In genomic region chr19:14505885-14506548, GRCm38 (mm10) we compare ENCODE assay signal across 11 mouse cellular contexts.
DNase-seq lines count a peak whose midpoint lies in the region; ATAC-seq and TF ChIP-seq lines count a peak whose summit lies in the region.
"Had no signal": no experiment of that assay in that cellular context is flagged by ENCODE, and none has a peak within 500 bp of the region (broad histone marks: within the 10 kb centered on the region; RNA-seq: fewer than 3 reads in every experiment).

No protein-coding gene starts in this region.

- WGBS in heart, adult 2 months = 95% methylated on average over 2 of the region's 2 CpGs
- 85% methylated on average over 2 of the region's 2 CpGs for WGBS in heart, embryonic 12.5 days
- 66% methylated on average over 2 of the region's 2 CpGs for WGBS in hindbrain, embryonic 13.5 days
- 30% methylated on average over 2 of the region's 2 CpGs for WGBS in midbrain, embryonic 13.5 days

- TF ChIP-seq POLR2A in heart, adult 2 months (IDR thresholded peaks at IDR 0.05; ENCODE audit: insufficient read depth, low read depth, low read length) = no peak

- H3K9me3 ChIP-seq in heart, embryonic 12.5 days (replicated peaks) = no peaks in the 10 kb centered on the region
- H3K9me3 ChIP-seq in hindbrain, embryonic 13.5 days = no peaks in the 10 kb centered on the region
- no peaks in the 10 kb centered on the region for H3K9me3 ChIP-seq in midbrain, embryonic 13.5 days

- DNase-seq in heart, adult 2 months = no peak
- peak; percentile 49 for DNase-seq in adipocyte (ENCODE audit: low spot score)
- no peak for DNase-seq in urinary bladder, postnatal 10 days (ENCODE audit: low spot score)
- no peak for DNase-seq in heart, adult 18-20 months
- DNase-seq: kidney, adult 9 months; lung, embryonic 14.5 days; thymus, postnatal 36 days had no signal

- no peak for ATAC-seq in heart, embryonic 12.5 days (ENCODE audit: insufficient number of reproducible peaks, low FRiP score)
- peak; percentile 46; the same call in 1 of the 2 replicates for ATAC-seq in hindbrain, embryonic 13.5 days (ENCODE audit: low FRiP score)
- peak; percentile 41 for ATAC-seq in midbrain, embryonic 13.5 days
- ATAC-seq in monocyte, adult 5-6 weeks (replicated peaks; ENCODE audit: insufficient number of reproducible peaks, low FRiP score, low TSS enrichment, poor library complexity, severe bottlenecking) = no peak

- TF ChIP-seq EP300 in heart, adult 2 months (IDR thresholded peaks at IDR 0.05; ENCODE audit: insufficient read depth, low read depth, low read length) = no peak

- peak overlapping the region; percentile 20; the same call in 1 of the 2 replicates for H3K27ac ChIP-seq in heart, adult 2 months
- no peak overlapping the region for H3K27ac ChIP-seq in heart, embryonic 12.5 days (ENCODE audit: poor library complexity, severe bottlenecking)
- H3K27ac ChIP-seq in hindbrain, embryonic 13.5 days = peak overlapping the region; percentile 71
- peak overlapping the region; percentile 77 for H3K27ac ChIP-seq in midbrain, embryonic 13.5 days

- H3K4me2 ChIP-seq in heart, embryonic 12.5 days = no peak overlapping the region
- H3K4me2 ChIP-seq in hindbrain, embryonic 13.5 days = peak overlapping the region; percentile 18; the same call in 1 of the 2 replicates
- peak overlapping the region; percentile 28 for H3K4me2 ChIP-seq in midbrain, embryonic 13.5 days (replicated peaks)
- H3K4me2 ChIP-seq: lung, embryonic 14.5 days had no signal

- H3K79me2 ChIP-seq in heart, adult 2 months (replicated peaks; ENCODE audit: control insufficient read depth, insufficient read depth, low read length) = peaks cover 2% of the 10 kb centered on the region; the same call in 1 of the 2 replicates

- intact Hi-C loops in heart, adult 2 months (cut with DNase I) = loop anchor here (5.0 kb wide), 1 partner anchor 91 kb away; the partner anchor contains the start of gene Tle4

- H3K4me1 ChIP-seq in heart, adult 2 months (ENCODE audit: control insufficient read depth, insufficient read depth, low read length) = peaks cover 4% of the 10 kb centered on the region
- H3K4me1 ChIP-seq in heart, embryonic 12.5 days (replicated peaks) = peaks cover 8% of the 10 kb centered on the region; the same call in 1 of the 2 replicates
- H3K4me1 ChIP-seq in hindbrain, embryonic 13.5 days (replicated peaks) = peaks cover 55% of the 10 kb centered on the region
- H3K4me1 ChIP-seq in midbrain, embryonic 13.5 days (replicated peaks) = peaks cover 69% of the 10 kb centered on the region

- peaks cover 4% of the 10 kb centered on the region for H3K36me3 ChIP-seq in heart, adult 2 months (ENCODE audit: control insufficient read depth, insufficient read depth, low read length)
- 0 out of 2 replicates have a peak, but pooled peaks cover 2% of the 10 kb centered on the region for H3K36me3 ChIP-seq in heart, embryonic 12.5 days
- H3K36me3 ChIP-seq in hindbrain, embryonic 13.5 days = no peaks in the 10 kb centered on the region
- no peaks in the 10 kb centered on the region for H3K36me3 ChIP-seq in midbrain, embryonic 13.5 days

- no peak overlapping the region for H3K9ac ChIP-seq in heart, adult 2 months (ENCODE audit: low read depth, low read length)
- H3K9ac ChIP-seq in heart, embryonic 12.5 days = no peak overlapping the region
- H3K9ac ChIP-seq in hindbrain, embryonic 13.5 days = no peak overlapping the region
- no peak overlapping the region for H3K9ac ChIP-seq in midbrain, embryonic 13.5 days (replicated peaks)
- H3K9ac ChIP-seq: lung, embryonic 14.5 days had no signal

- TF ChIP-seq CTCF in heart, adult 2 months (IDR thresholded peaks at IDR 0.05) = no peak

- H3K4me3 ChIP-seq in heart, adult 2 months = no peak overlapping the region
- H3K4me3 ChIP-seq in heart, embryonic 12.5 days = no peak overlapping the region
- H3K4me3 ChIP-seq in hindbrain, embryonic 13.5 days = no peak overlapping the region
- H3K4me3 ChIP-seq in midbrain, embryonic 13.5 days (replicated peaks) = no peak overlapping the region

- no peaks in the 10 kb centered on the region for H3K27me3 ChIP-seq in heart, adult 2 months (ENCODE audit: control insufficient read depth, insufficient read depth, low read length)
- no peaks in the 10 kb centered on the region for H3K27me3 ChIP-seq in heart, embryonic 12.5 days (replicated peaks)
- H3K27me3 ChIP-seq in hindbrain, embryonic 13.5 days = no peaks in the 10 kb centered on the region
- peaks cover 13% of the 10 kb centered on the region for H3K27me3 ChIP-seq in midbrain, embryonic 13.5 days

Comparison
In these comparisons a context has a peak if more than half of its experiments do, and no peak if none do; other contexts are left out.
1. ATAC-seq: peak in hindbrain, embryonic 13.5 days (single experiment) and midbrain, embryonic 13.5 days (single experiment); none in heart, embryonic 12.5 days (single experiment) and monocyte, adult 5-6 weeks (single experiment).